Mouse (Mus musculus) bone marrow macrophage, adult 2 months (primary cell): ENCODE data around the gene Sufu. TPM values are rescaled to one million over a fixed set of nuclear protein-coding genes. Genes with fewer than 3 reads are reported as not detected.

ENCODE experiments used
- H3K27ac ChIP-seq: 2 replicates; pipeline ENCODE4 v1.5.1; 2012; ENCODE audit warnings: low read depth, low read length; ENCODE audit not compliant: insufficient read depth
- H3K4me1 ChIP-seq: 2 replicates; pipeline ENCODE4 v1.6.1; 2012; ENCODE audit warnings: low read length; ENCODE audit not compliant: control insufficient read depth, insufficient read depth
- H3K4me3 ChIP-seq: 2 replicates; pipeline ENCODE4 v1.5.1; 2012; ENCODE audit warnings: mild to moderate bottlenecking, low read length, moderate library complexity; ENCODE audit not compliant: insufficient read depth
- CTCF ChIP-seq: IDR thresholded peaks from 2 replicates; pipeline ENCODE4 v1.5.1; 2012; ENCODE audit warnings: low read depth, mild to moderate bottlenecking, low read length, moderate library complexity
- POLR2A ChIP-seq: IDR thresholded peaks from 2 replicates; pipeline ENCODE4 v1.6.1; 2012; ENCODE audit warnings: mild to moderate bottlenecking, low read depth, low read length, borderline replicate concordance
- polyA plus RNA-seq: library from polyadenylated mRNA; stranded (reverse); fragments of >200 nt; gene quantifications from 2 replicates; pipeline ENCODE4 v1.2.4, GENCODE M21; 2012; ENCODE audit not compliant: missing spikeins, insufficient read depth, insufficient read length

Gene Sufu
- polyA plus RNA-seq, 1 experiment: 14.7 TPM

DNA sequence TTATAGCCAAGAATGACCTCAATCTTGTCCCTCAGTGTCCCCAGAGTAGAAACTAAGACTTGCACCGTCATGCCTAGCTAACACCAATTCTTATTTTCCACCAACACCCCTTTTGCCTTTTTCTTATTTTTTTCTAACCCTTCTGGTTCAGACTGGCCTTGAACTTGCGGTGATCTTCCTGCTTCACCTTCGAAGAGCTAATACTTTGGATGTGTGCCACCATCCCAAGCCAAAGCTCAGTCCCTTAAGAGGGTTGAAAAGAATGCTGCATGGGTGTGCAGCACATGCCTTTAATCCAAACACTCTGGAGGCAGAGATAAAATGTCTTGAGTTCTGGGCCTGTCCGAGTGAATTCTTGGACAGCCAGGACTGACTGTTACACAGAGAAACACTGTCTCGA is 113.7 kb downstream of the Sufu start:
- TF ChIP-seq POLR2A (no peak), CTCF (no peak)
- peak overlapping the region; percentile 93 for H3K27ac ChIP-seq
- peak overlapping the region; percentile 16; the same call in 1 of the 2 replicates for H3K4me3 ChIP-seq
- peaks cover 69% of the 10 kb centered on the region for H3K4me1 ChIP-seq

DNA sequence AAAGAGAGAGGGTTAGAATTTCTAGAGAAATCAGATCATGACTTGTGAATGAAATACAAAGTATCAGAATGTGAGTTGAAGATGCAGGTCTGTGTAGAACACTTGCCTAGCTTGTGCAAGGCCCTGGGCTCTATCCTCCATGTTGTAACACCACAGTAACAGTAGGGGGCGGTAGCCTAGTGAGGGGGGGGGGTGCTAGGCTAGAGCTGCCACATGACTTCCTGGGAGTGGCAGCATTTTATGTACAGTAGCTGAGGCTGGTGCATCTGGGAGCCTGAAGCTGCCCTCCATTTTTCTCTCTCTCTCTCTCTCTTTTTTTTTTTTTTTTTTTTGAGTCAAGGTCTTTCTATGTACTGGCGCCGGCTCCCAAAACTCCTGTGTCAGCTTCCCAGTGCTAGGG is 114.1 kb downstream of the Sufu start:
- no peak for TF ChIP-seq POLR2A
- TF ChIP-seq CTCF: peak; percentile 80
- Histone ChIP-seq H3K4me1 (peaks cover 71% of the 10 kb centered on the region), H3K27ac (peak overlapping the region; percentile 93), H3K4me3 (no peak overlapping the region)

DNA sequence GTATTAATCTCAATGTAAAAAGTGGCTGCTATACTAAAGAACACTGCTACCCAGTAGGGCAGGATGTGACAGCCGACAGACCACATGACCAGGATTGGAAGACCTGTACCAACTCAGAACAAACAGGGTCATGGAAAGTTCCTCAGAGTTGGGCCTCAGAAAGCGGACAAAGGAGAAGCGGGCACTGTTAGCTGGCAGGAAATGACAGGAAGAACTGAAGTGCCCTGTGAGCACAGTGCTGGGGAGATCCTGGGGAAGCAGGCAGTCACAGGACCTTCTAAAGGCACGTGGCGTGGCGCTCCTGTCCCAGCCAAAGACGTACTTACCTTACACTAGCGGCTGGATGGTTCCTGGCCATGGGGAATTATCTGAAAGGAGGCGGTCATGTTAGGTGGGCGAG is 114.6 kb downstream of the Sufu start:
- peaks cover 71% of the 10 kb centered on the region for H3K4me1 ChIP-seq
- H3K4me3 ChIP-seq: peak overlapping the region; percentile 31
- H3K27ac ChIP-seq: peak overlapping the region; percentile 93
- TF ChIP-seq POLR2A: no peak
- TF ChIP-seq CTCF: no peak

DNA sequence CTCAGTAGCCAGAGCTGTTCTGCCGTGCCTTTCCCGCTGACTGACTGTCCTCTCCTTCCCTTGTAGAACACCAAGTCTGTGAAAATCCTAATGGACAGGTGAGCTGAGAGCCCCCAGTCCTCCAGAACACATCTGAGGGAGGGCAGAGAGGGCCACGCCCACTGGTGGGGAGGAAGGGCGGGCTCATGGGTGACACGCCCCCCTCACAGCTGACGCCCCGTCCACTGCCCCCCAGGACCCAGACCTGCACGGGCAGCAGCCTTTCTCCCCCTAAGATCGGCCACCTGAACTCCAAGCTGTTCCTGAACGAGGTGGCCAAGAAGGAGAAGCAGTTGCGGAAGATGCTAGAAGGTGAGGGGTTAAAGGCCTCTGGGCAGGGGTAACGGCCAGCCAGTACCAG is 117.7 kb downstream of the Sufu start:
- TF ChIP-seq POLR2A (no peak), CTCF (no peak)
- Histone ChIP-seq H3K4me3 (no peak overlapping the region), H3K27ac (no peak overlapping the region), H3K4me1 (peaks cover 56% of the 10 kb centered on the region)

DNA sequence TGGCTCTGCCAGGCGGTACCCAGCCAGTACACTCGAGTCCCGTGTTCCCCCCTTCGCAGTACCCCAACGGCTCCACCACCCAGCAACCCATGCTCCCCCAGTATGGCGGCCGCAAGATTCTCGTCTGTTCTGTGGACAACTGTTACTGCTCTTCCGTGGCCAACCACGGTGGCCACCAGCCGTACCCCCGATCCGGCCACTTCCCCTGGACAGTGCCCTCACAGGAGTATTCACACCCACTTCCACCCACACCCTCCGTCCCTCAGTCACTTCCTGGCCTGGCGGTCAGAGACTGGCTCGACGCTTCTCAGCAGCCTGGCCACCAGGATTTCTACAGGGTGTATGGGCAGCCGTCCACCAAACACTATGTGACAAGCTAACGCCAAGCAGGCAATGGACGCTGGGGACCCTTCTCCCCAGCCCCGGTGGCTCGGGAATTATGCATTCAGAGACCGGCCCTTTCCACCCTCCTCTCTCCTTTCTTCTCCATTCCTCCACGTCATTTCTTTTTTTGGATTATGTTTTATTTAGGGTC is 118.7 kb downstream of the Sufu start:
- TF ChIP-seq CTCF (no peak), POLR2A (no peak)
- Histone ChIP-seq H3K4me1 (peaks cover 52% of the 10 kb centered on the region), H3K27ac (no peak overlapping the region), H3K4me3 (no peak overlapping the region)

DNA sequence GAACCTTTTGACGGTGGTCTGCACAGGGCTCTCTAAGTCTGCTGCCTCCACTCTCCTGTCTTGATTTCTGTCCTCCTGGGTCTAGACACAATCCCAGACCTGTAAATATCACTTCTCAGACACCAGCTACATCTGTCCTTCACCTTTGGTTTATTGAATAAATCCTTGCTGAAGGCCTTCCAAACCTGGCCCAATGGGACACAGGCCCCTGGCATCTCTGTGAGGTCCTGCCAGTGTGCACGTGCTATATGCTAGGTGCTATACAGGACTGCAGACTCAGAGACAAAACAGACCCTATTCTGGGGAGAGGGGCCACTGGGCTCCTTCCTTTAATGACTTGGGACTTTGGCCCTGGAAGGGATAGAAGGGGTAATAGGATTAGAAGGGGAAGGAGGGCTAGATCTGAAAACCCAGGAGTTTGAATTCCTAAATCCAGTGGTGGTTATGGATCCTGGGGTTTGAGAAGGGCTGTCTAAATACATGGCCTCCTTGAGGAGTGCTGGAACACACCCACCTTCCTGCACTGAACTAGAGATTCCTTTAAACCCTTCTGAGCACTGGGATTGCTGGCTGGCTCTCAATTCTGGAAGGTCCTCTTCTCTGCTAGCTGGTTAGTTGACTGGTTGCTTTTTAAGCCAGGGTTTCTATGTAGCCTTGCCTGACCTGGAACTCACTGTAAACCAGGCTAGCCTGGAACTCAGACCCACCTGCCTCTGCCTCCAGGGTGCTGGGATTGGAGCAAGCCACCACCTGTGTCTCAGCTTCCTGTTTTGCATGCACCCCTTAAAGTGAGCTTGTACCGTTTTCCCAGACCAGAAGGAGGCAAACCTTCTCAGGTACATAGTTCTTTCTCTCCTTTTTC is 120.2 kb downstream of the Sufu start:
- H3K4me1 ChIP-seq: peaks cover 56% of the 10 kb centered on the region
- TF ChIP-seq CTCF: no peak
- no peak for TF ChIP-seq POLR2A
- H3K4me3 ChIP-seq: no peak overlapping the region
- H3K27ac ChIP-seq: no peak overlapping the region

DNA sequence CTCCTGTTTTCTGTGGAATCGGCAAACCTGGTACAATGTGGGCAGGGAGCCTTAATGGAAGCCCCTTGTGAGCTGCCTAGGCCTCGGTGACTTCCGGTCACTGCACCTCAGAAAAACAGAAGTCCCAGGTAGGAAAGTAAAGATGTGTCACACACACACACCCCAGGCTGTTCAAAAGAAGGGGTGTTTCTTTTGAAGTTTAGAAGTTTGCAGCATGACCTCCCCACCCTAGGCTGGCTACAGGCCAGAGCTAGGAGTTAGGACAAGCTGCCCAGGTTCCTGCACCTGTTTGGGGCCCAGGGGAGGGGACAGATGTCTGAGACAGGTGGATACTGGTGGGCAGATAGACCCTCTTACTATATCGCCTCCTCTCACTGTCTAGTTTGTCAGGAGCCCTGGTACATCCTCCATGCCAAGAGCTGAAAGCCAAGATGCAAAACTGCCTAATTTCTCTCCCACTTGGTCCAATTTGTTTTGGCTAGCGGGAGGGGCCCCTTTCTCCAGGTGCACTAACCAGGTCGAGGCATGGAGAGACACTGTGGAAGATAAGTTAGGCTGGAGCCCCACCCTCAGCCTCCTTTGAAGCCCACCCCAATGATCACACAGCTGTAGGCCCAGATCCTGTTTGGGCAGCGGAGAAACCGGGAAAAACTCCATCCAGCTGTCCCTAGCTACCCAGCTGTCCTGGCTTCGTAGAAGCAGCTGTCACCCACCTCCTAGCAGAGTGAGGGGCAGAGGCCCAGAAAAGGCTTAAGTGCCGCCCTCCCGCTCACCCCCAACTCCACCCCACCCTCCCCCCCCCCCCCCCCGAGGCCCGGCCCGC is 121.0 kb downstream of the Sufu start:
- TF ChIP-seq CTCF: no peak
- TF ChIP-seq POLR2A: no peak
- H3K27ac ChIP-seq: no peak overlapping the region
- H3K4me1 ChIP-seq: peaks cover 50% of the 10 kb centered on the region

DNA sequence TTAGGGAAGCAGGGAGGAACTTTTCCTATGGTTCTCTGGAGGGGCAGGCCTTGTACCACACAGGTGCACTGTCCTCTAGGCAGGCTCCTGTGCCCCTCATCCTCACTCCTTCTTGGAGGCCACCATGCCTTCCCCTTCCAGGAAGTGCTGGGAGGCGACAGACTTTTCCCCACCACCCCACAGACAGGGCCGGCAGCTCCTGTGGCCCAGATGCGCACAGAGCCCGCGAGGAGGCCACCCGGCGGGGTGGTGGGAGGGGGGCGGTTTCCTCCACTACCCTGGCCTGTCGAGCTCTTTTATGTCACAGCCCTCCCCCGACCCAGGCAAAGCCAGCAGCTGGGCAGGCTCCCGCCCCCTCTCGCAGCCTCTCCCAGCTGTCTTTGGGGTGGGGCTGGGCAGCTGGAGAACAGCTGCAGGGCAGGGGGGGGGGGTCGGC is 121.7 kb downstream of the Sufu start:
- no peak overlapping the region for H3K27ac ChIP-seq
- TF ChIP-seq CTCF (no peak), POLR2A (no peak)
- H3K4me3 ChIP-seq: no peak overlapping the region
- H3K4me1 ChIP-seq: peaks cover 51% of the 10 kb centered on the region

More for the DNA sequence above, 121.0 kb downstream of the Sufu start:
- no peak overlapping the region for H3K4me3 ChIP-seq

DNA sequence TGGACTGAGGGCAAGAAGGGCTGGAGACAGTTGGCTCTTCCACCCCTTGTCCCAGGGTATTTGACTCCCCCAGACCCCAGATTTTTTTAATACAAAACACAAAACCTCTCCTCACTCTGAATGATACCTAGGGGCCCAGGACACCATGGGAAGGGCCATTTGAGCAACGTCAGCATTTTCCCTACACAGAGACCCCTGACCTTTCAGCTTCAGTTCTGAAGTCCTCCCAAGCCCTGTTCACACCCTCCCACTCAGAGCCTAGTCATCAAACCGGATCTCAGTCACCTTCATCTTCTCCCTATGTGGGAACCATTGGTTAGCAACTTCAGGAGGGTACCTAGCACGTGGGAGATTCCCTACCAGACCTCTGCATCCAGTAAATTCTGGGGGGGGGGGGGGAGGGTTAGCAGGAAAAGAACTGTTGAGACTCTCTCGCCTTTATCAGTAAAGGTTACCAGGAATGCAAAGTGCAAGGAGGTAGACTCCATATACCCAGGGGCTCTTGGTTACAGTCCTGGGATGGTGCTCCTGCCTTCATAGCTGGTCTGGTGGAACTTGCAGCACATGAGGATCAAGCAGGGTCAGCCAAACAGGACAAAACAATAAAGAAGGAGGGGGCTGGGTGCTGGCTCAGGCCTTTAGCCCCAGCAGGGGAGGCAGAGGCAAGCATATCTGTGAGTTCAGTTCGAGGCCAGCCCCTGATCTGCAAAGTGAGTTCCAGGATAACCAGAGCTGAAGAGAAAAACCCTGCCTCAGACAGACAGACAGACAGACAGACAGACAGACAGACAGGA is 122.3 kb downstream of the Sufu start:
- no peak for TF ChIP-seq POLR2A
- Histone ChIP-seq H3K27ac (no peak overlapping the region), H3K4me3 (no peak overlapping the region), H3K4me1 (peaks cover 56% of the 10 kb centered on the region)
